Mouse (Mus musculus) granulocyte monocyte progenitor cell, adult 5-6 weeks (primary cell): ENCODE results near the gene Lrrc28. TPM values are rescaled to one million over a fixed set of nuclear protein-coding genes. Genes with fewer than 3 reads are reported as not detected.

Source experiments
- ATAC-seq: replicated peaks from 2 replicates; pipeline ENCODE4 v1.8.0; 2016; ENCODE audit warnings: mild to moderate bottlenecking, moderate TSS enrichment, inconsistent platforms; ENCODE audit not compliant: poor library complexity, severe bottlenecking
- total RNA-seq, 2 experiments: library from RNA; stranded (forward) in 1 of 2; stranded (reverse) in 1 of 2; fragments of 200-712, 200-1000 nt in 1 of 2; fragments of >200 nt in 1 of 2; fragmentation: Nextera tagmentation in 1 of 2; gene quantifications; 2 replicates each; pipeline ENCODE4 v1.2.3; 2014 to 2017

Lrrc28 gene
- total RNA-seq, 2 experiments from 2014 or later = 16.6 to 17.9 TPM

GRCm38 (mm10) chr7:67646131-67646530 lies 1.1 kb upstream of the Lrrc28 start:
- ATAC-seq = no peak

- ATAC-seq = peak; percentile 16
These were observed 580 bp upstream of the Lrrc28 start for GRCm38 (mm10) chr7:67645681-67646014.

GRCm38 (mm10) chr7:67644291-67644690 lies 777 bp downstream of the Lrrc28 start:
- no peak for ATAC-seq

- no peak for ATAC-seq
These were observed 2.1 kb downstream of the Lrrc28 start for GRCm38 (mm10) chr7:67642955-67643354.

- no peak for ATAC-seq
These were observed 6.1 kb downstream of the Lrrc28 start for GRCm38 (mm10) chr7:67639006-67639405.

- no peak for ATAC-seq
These were observed 8.9 kb downstream of the Lrrc28 start for GRCm38 (mm10) chr7:67636161-67636560.

GRCm38 (mm10) chr7:67634210-67634609 lies 10.9 kb downstream of the Lrrc28 start:
- no peak for ATAC-seq

GRCm38 (mm10) chr7:67632380-67632779 lies 12.7 kb downstream of the Lrrc28 start:
- no peak for ATAC-seq

- peak; percentile 99 for ATAC-seq
These were observed 14.3 kb downstream of the Lrrc28 start for GRCm38 (mm10) chr7:67630817-67631216.

- ATAC-seq = no peak
These were observed 15.4 kb downstream of the Lrrc28 start for GRCm38 (mm10) chr7:67629681-67630080.

- no peak for ATAC-seq
These were observed 18.4 kb downstream of the Lrrc28 start for GRCm38 (mm10) chr7:67626671-67627070.

- no peak for ATAC-seq
These were observed 22.9 kb downstream of the Lrrc28 start for GRCm38 (mm10) chr7:67622151-67622550.

- ATAC-seq = no peak
These were observed 25.2 kb downstream of the Lrrc28 start for GRCm38 (mm10) chr7:67619836-67620235.

- ATAC-seq = no peak
These were observed 26.8 kb downstream of the Lrrc28 start for GRCm38 (mm10) chr7:67618316-67618715.

- peak; percentile 45; the same call in 1 of the 2 replicates for ATAC-seq
These were observed 27.4 kb downstream of the Lrrc28 start for GRCm38 (mm10) chr7:67617646-67618045.

- no peak for ATAC-seq
These were observed 28.2 kb downstream of the Lrrc28 start for GRCm38 (mm10) chr7:67616890-67617289.

GRCm38 (mm10) chr7:67614464-67614861 lies 30.6 kb downstream of the Lrrc28 start:
- ATAC-seq = peak; percentile 88

GRCm38 (mm10) chr7:67613795-67614463 lies 31.1 kb downstream of the Lrrc28 start:
- ATAC-seq = peak; percentile 42

GRCm38 (mm10) chr7:67608348-67609024 lies 36.6 kb downstream of the Lrrc28 start:
- ATAC-seq = no peak

- ATAC-seq = no peak
These were observed 37.3 kb downstream of the Lrrc28 start for GRCm38 (mm10) chr7:67607669-67608347.

GRCm38 (mm10) chr7:67606250-67606649 lies 38.8 kb downstream of the Lrrc28 start:
- ATAC-seq = no peak
